Mouse (Mus musculus) hindbrain, embryonic 10.5 days (tissue): ENCODE measurements around the gene Actl6b. TPM values are rescaled to one million over a fixed set of nuclear protein-coding genes. Genes with fewer than 3 reads are reported as not detected.

Experiments
- DNase-seq: peaks from one replicate; pipeline ENCODE4 v3.0.0-alpha.2; 2017; ENCODE audit warnings: low spot score
- H3K27ac ChIP-seq: fragments of 300-500 bp; sonication (generic); 2 replicates; pipeline ENCODE4 v1.5.1; 2016; ENCODE audit warnings: mild to moderate bottlenecking, moderate library complexity
- H3K27me3 ChIP-seq: fragments of 300-500 bp; sonication (generic); 2 replicates; pipeline ENCODE4 v1.6.1; 2016; ENCODE audit warnings: mild to moderate bottlenecking; ENCODE audit not compliant: poor library complexity, insufficient read depth, severe bottlenecking
- H3K36me3 ChIP-seq: fragments of 300-500 bp; sonication (generic); 2 replicates; pipeline ENCODE4 v1.6.1; 2016; ENCODE audit warnings: mild to moderate bottlenecking, moderate library complexity
- H3K4me1 ChIP-seq: fragments of 300-500 bp; sonication (generic); replicated peaks from 2 replicates; pipeline ENCODE4 v1.6.1; 2016; ENCODE audit warnings: mild to moderate bottlenecking
- H3K4me3 ChIP-seq: fragments of 300-500 bp; sonication (generic); 2 replicates; pipeline ENCODE4 v1.5.1; 2016; ENCODE audit warnings: mild to moderate bottlenecking, moderate library complexity
- H3K9me3 ChIP-seq: fragments of 300-500 bp; sonication (generic); 2 replicates; pipeline ENCODE4 v1.6.1; 2016; ENCODE audit warnings: mild to moderate bottlenecking, moderate library complexity
- WGBS: fragments of 180-500 bp; shearing (Covaris S2); methylation state at CpG from one replicate; pipeline ENCODE4 v1.1.7; 2016; 5-methylcytosine and 5-hydroxymethylcytosine counted together
- polyA plus RNA-seq: library from polyadenylated mRNA; unstranded; fragments of >200 nt; fragmentation: Nextera tagmentation; extraction: Ambion mirVana; gene quantifications from 2 replicates; pipeline ENCODE4 v1.2.1, GENCODE M21; 2016

The Actl6b gene
- polyA plus RNA-seq, 1 experiment from 2014 or later: 47.6 TPM

GRCm38 (mm10) chr5:137615347-137615746 is 62.0 kb downstream of the Actl6b start:
- Histone ChIP-seq H3K9me3 (no peaks in the 10 kb centered on the region), H3K36me3 (no peaks in the 10 kb centered on the region), H3K27me3 (0 out of 2 replicates have a peak, but pooled peaks cover 3% of the 10 kb centered on the region), H3K27ac (no peak overlapping the region), H3K4me1 (peaks cover 36% of the 10 kb centered on the region), H3K4me3 (no peak overlapping the region)
- 88% methylated on average over 7 of the region's 7 CpGs for WGBS
- no peak for DNase-seq

Other genes with a start within 250 kb of the Actl6b start
- 175 and 186 TPM in 2 replicates for gene Srrt, start 245.8 kb upstream of the Actl6b start, polyA plus RNA-seq
- gene Trip6, start 239.1 kb upstream of the Actl6b start, polyA plus RNA-seq: 53.9 and 57.2 TPM in 2 replicates
- 14.2 and 17.2 TPM in 2 replicates for gene Slc12a9, start 219.9 kb upstream of the Actl6b start, polyA plus RNA-seq
- gene Ephb4, start 203.4 kb upstream of the Actl6b start, polyA plus RNA-seq: 29.7 and 31.4 TPM in 2 replicates
- 0.05 and 0.13 TPM in 2 replicates for gene Zan, start 76.5 kb upstream of the Actl6b start, polyA plus RNA-seq
- gene Pop7, start 51.0 kb upstream of the Actl6b start, polyA plus RNA-seq: 56.1 and 70.9 TPM in 2 replicates
- 14.7 and 14.9 TPM in 2 replicates for gene Gigyf1, start 35.0 kb upstream of the Actl6b start, polyA plus RNA-seq
- 1.3 and 4.5 TPM in 2 replicates for gene Epo, start 20.3 kb upstream of the Actl6b start, polyA plus RNA-seq
- gene Gnb2, start 20.0 kb upstream of the Actl6b start, polyA plus RNA-seq: 387 and 460 TPM in 2 replicates
- 1.7 and 4.9 TPM in 2 replicates for gene Tfr2, start 16.3 kb downstream of the Actl6b start, polyA plus RNA-seq
- gene Mospd3, start 47.5 kb downstream of the Actl6b start, polyA plus RNA-seq: 15.2 and 27.5 TPM in 2 replicates
- 72.2 and 95.5 TPM in 2 replicates for gene Pcolce, start 60.3 kb downstream of the Actl6b start, polyA plus RNA-seq
- gene Fbxo24, start 75.5 kb downstream of the Actl6b start, polyA plus RNA-seq: 0.30 TPM in 2 replicates
- 35.3 and 39.7 TPM in 2 replicates for gene Lrch4, start 75.6 kb downstream of the Actl6b start, polyA plus RNA-seq
- 14.1 and 14.9 TPM in 2 replicates for gene Gm20605, start 75.7 kb downstream of the Actl6b start, polyA plus RNA-seq
- 7.1 and 7.8 TPM in 2 replicates for gene Sap25, start 87.8 kb downstream of the Actl6b start, polyA plus RNA-seq
- 0.42 and 0.67 TPM in 2 replicates for gene Irs3, start 92.2 kb downstream of the Actl6b start, polyA plus RNA-seq
- gene Agfg2, start 131.2 kb downstream of the Actl6b start, polyA plus RNA-seq: 25.9 and 27.6 TPM in 2 replicates
- gene Nyap1, start 188.1 kb downstream of the Actl6b start, polyA plus RNA-seq: 4.7 and 9.5 TPM in 2 replicates
- gene Tsc22d4, start 192.2 kb downstream of the Actl6b start, polyA plus RNA-seq: 82.5 and 86.0 TPM in 2 replicates
- gene Ppp1r35, start 225.3 kb downstream of the Actl6b start, polyA plus RNA-seq: 51.4 and 78.3 TPM in 2 replicates
- 12.6 TPM in 2 replicates for gene Mepce, start 234.1 kb downstream of the Actl6b start, polyA plus RNA-seq
- 11.9 and 13.9 TPM in 2 replicates for gene Zcwpw1, start 234.3 kb downstream of the Actl6b start, polyA plus RNA-seq